Mouse (Mus musculus) liver, embryonic 15.5 days (tissue): ENCODE measurements around the gene Hspa1b. TPM values are rescaled to one million over a fixed set of nuclear protein-coding genes. Genes with fewer than 3 reads are reported as not detected.
"Not testable (repeated sequence)": the region's sequence is repeated elsewhere in the genome, so short reads cannot be mapped to it uniquely, and the experiment has no call there.

Source experiments
- ATAC-seq: fragments of 200-750 bp; cut with Nextera tagmentation; 2 replicates; pipeline ENCODE4 v1.8.0; 2017; ENCODE audit warnings: moderate number of reproducible peaks, mild to moderate bottlenecking, moderate library complexity; ENCODE audit not compliant: insufficient read depth
- H3K27ac ChIP-seq: fragments of 300-500 bp; sonication (generic); replicated peaks from 2 replicates; pipeline ENCODE4 v1.5.1; 2015; ENCODE audit warnings: mild to moderate bottlenecking, inconsistent platforms
- H3K27me3 ChIP-seq: fragments of 300-500 bp; sonication (generic); 2 replicates; pipeline ENCODE4 v1.6.1; 2015; ENCODE audit warnings: mild to moderate bottlenecking, inconsistent platforms
- H3K36me3 ChIP-seq: fragments of 300-500 bp; sonication (generic); replicated peaks from 2 replicates; pipeline ENCODE4 v1.6.1; 2015; ENCODE audit warnings: moderate library complexity, mild to moderate bottlenecking, inconsistent platforms
- H3K4me1 ChIP-seq: fragments of 300-500 bp; sonication (generic); replicated peaks from 2 replicates; pipeline ENCODE4 v1.6.1; 2015; ENCODE audit warnings: inconsistent platforms
- H3K4me2 ChIP-seq: fragments of 300-500 bp; sonication (generic); 2 replicates; pipeline ENCODE4 v1.6.1; 2015; ENCODE audit warnings: moderate library complexity, mild to moderate bottlenecking, inconsistent platforms
- H3K4me3 ChIP-seq: fragments of 300-500 bp; sonication (generic); replicated peaks from 2 replicates; pipeline ENCODE4 v1.5.1; 2015; ENCODE audit warnings: mild to moderate bottlenecking, inconsistent platforms
- H3K9ac ChIP-seq: fragments of 300-500 bp; sonication (generic); 2 replicates; pipeline ENCODE4 v1.6.1; 2015; ENCODE audit warnings: moderate library complexity, mild to moderate bottlenecking, inconsistent platforms
- H3K9me3 ChIP-seq: fragments of 300-500 bp; sonication (generic); replicated peaks from 2 replicates; pipeline ENCODE4 v1.6.1; 2016; ENCODE audit warnings: inconsistent platforms
- WGBS: fragments of 180-500 bp; shearing (Covaris S2); methylation state at CpG from one replicate; pipeline ENCODE4 v1.1.7; 2015; ENCODE audit warnings: mixed read lengths; ENCODE audit not compliant: insufficient replicate concordance; 5-methylcytosine and 5-hydroxymethylcytosine counted together
- polyA plus RNA-seq: library from polyadenylated mRNA; unstranded; fragments of >200 nt; fragmentation: Nextera tagmentation; extraction: Ambion mirVana; gene quantifications from 2 replicates; pipeline ENCODE4 v1.2.1, GENCODE M21; 2015

Gene Hspa1b
- polyA plus RNA-seq, 1 experiment from 2014 or later = 0.14 TPM

DNA sequence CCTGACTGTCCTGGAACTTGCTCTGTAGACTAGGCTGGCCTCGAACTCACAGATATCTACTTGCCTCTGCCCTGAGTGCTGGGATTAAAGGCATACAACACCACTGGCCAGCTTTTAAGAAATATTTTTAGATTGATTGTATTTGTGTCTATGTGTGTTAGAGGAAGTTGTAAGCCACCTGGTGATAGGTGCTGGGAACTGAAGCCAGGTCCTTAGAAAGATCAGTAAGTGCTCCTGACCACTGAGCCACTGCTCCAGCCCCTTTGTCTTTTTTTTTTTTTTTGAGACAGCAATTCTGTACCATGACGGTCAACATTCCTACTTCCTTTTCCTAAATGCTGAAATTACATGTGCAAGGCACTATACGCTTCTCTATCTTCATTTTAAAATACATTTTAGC, 5.8 kb downstream of the Hspa1b start:
- Histone ChIP-seq H3K27me3 (peaks cover 28% of the 10 kb centered on the region), H3K9me3 (no peaks in the 10 kb centered on the region), H3K4me3 (peak overlapping the region; percentile 73; the same call in 1 of the 2 replicates), H3K4me2 (peak overlapping the region; percentile 86; the same call in 1 of the 2 replicates), H3K9ac (no peak overlapping the region), H3K27ac (no peak overlapping the region), H3K4me1 (peaks cover 36% of the 10 kb centered on the region), H3K36me3 (peaks cover 17% of the 10 kb centered on the region)
- WGBS = 63% methylated on average over 3 of the region's 3 CpGs
- ATAC-seq = no peak

DNA sequence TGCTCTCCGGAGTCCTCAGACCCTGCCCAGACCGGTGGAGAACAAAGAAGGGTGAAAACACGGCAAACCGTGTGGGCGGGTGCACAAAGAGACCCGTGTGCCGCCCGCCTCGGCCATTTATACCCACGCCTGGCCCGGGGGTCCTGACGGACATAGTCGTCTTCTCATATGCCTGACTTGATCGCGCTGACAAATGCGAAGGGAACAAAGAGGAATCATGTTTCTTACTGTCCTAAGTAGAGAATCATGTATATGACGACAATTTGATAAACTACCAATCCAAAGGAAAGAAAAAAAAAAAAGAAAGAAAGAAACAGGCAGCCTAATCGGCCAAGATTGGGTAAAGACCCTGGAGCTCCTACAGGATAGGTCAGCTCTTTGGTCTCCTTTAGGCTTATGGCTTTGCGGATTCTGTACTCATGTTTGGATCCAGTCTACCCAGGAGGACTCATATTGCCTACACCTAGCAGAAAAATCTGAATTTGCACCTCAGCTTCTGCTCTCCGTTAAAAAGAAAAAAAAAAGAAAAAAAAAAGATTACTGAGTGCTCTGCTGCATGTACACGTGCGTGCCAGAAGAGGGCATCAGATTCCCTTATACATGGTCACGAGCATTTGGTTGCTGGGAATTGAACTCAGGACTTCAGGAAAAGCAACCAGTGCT, 6.5 kb downstream of the Hspa1b start:
- H3K4me3 ChIP-seq = peak overlapping the region; percentile 73
- peak overlapping the region; percentile 78 for H3K9ac ChIP-seq
- under 1% methylated on average over 23 of the region's 23 CpGs for WGBS
- peaks cover 17% of the 10 kb centered on the region for H3K36me3 ChIP-seq
- peak; percentile 73 for ATAC-seq
- no peaks in the 10 kb centered on the region for H3K9me3 ChIP-seq
- H3K4me1 ChIP-seq = peaks cover 36% of the 10 kb centered on the region
- peak overlapping the region; percentile 86 for H3K4me2 ChIP-seq
- H3K27me3 ChIP-seq = peaks cover 24% of the 10 kb centered on the region
- peak overlapping the region; percentile 81 for H3K27ac ChIP-seq

DNA sequence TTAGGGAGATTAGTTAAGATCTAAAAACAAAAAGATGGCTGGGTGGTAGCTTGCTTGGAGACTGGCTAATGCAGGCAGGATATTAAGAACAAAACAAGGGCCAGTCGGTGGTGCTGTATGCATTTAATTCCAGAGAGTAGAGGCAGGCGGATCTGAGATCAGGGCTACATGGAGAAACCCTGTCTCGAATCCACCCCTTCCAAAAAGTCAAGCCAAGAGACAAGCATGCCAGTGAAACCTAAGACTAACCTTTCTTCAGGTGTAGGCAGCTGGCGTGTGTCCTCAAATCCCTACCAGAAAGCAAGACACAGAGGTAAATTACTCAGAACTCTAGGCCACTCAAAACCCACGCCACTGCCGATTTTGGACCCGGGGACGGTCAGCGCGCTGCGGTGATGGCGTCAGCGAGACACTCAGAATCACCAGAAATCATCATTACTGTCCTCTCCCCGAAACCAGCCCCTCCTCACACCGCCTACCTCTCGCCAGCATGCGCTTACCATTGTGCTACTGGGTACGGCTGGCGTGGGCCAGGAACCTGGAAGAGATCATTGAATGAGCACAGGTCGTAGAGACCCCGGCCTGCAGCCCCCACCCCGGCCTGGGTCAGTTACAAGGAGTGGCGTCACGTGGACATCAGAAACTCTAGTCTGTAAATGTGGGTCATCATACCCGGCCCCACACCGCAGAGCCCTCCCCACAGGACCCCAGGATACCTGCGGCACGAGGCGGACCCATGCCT, 7.2 kb downstream of the Hspa1b start:
- Histone ChIP-seq H3K4me3 (peak overlapping the region; percentile 73), H3K4me1 (peaks cover 36% of the 10 kb centered on the region), H3K27ac (peak overlapping the region; percentile 81), H3K27me3 (peaks cover 17% of the 10 kb centered on the region), H3K4me2 (peak overlapping the region; percentile 86), H3K9me3 (no peaks in the 10 kb centered on the region), H3K9ac (peak overlapping the region; percentile 78), H3K36me3 (peaks cover 17% of the 10 kb centered on the region)
- ATAC-seq = peak; percentile 16
- under 1% methylated on average over 29 of the region's 29 CpGs for WGBS

DNA sequence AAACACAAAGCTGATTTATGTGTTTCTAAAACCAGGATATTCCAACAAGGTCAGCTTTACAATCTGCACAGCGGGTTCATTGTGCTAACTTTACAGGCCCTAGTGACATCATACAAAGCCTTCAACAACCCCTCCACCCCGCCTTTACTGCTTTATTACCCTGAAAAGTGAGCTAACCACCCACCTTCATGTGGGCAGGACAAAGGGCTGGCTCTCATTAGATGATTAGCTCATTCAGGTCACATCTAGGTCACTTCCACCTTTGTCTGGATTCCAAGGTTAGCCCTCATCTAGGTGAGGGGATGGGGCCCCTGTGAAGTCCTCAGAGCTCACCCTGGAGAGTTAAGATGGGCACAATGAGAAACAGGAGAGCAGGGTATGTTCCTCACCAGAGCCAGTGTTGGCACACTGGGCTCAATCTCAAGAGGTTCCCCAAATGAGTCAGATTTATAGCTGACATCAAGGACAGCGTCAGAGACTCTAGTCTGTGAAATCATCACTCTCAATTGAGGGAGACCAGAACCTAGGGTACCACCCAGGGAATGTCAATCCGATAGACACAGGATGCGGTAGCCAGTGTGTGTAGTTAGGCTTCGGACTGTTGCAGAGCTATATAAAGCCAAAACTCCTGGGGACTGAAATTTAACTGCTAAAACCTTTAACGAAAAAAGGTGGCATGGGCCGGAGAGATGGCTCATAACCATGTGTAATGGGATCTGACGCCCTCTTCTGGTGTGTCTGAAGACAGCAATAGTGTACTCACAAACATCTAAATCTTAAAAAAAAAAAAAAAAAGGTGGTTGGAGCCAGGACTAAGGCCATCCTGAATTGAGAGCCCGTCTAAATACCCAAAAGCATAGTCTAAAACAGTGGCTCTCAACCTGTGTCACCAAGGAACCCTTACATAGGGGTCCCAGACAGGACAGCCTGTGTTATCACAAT, 8.3 kb downstream of the Hspa1b start:
- peak overlapping the region; percentile 86 for H3K4me2 ChIP-seq
- peaks cover 36% of the 10 kb centered on the region for H3K4me1 ChIP-seq
- peaks cover 9% of the 10 kb centered on the region for H3K27me3 ChIP-seq
- ATAC-seq = no peak
- H3K27ac ChIP-seq = peak overlapping the region; percentile 81
- peaks cover 17% of the 10 kb centered on the region for H3K36me3 ChIP-seq
- H3K4me3 ChIP-seq = peak overlapping the region; percentile 73
- no peaks in the 10 kb centered on the region for H3K9me3 ChIP-seq
- 13% methylated on average over 10 of the region's 10 CpGs for WGBS
- peak overlapping the region; percentile 78 for H3K9ac ChIP-seq

DNA sequence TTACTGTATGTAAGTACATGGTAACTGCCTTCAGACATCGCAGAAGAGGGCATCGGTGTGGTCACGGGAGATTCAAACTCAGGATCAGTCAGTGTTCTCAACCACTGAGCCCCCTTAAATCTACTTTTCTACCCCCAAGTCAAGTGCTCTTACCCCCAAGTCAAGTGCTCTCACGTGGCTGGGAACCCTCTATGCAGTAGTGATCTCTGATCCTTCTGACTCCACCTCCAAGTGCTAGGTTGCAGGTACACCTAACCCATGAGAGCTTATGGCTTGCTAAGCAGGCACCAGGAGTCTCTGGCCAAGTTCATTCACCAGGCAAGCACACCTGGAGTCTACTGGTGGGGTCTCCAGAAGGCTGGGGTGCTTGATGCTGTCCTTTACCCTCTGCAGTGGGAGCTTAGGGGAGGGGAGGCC, 9.5 kb downstream of the Hspa1b start:
- H3K4me3 ChIP-seq = no peak overlapping the region
- H3K27ac ChIP-seq = peak overlapping the region; percentile 81; the same call in 1 of the 2 replicates
- peak; percentile 7; the same call in 1 of the 2 replicates for ATAC-seq
- H3K9me3 ChIP-seq = no peaks in the 10 kb centered on the region
- H3K4me1 ChIP-seq = peaks cover 36% of the 10 kb centered on the region
- H3K36me3 ChIP-seq = peaks cover 17% of the 10 kb centered on the region
- peak overlapping the region; percentile 5; the same call in 1 of the 2 replicates for H3K4me2 ChIP-seq
- H3K9ac ChIP-seq = no peak overlapping the region
- WGBS = 15% methylated on average over 4 of the region's 4 CpGs
- no peaks in the 10 kb centered on the region for H3K27me3 ChIP-seq

DNA sequence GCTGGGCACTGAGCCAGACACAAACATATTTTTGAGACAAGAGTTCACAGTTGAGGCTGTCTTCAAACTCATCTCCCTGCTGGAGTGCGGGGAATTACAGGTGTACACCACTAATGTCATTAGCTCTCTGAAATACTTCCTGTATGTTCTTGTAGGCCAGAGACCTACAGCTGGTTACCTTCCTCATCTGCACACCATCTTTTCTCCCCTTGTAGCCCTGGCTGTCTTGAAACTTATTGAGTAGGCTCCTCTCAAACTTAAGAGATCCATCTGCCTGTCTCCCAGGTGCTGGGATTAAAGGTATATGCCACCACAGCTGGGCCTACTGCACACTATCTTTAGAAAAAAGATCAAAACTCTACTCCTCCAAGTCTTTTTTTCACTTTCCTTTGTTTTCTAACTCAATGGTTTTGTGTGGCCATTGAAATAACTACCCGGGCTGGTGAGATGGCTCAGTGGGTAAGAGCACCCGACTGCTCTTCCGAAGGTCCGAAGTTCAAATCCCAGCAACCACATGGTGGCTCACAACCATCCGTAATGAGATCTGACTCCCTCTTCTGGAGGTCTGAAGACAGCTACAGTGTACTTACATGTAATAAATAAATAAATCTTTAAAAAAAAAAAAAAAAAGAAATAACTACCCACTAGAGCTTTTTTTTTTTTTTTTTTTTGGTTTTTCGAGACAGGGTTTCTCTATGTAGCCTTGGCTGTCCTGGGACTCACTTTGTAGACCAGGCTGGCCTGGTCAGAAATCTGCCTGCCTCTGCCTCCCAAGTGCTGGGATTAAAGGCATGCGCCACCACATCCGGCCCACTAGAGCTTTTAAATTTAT, 10.1 kb downstream of the Hspa1b start:
- H3K4me1 ChIP-seq = peaks cover 36% of the 10 kb centered on the region
- H3K4me3 ChIP-seq, H3K27me3 ChIP-seq, ATAC-seq, H3K4me2 ChIP-seq, H3K9me3 ChIP-seq: not testable (repeated sequence)
- H3K27ac ChIP-seq = peak overlapping the region; percentile 81; the same call in 1 of the 2 replicates
- peaks cover 17% of the 10 kb centered on the region for H3K36me3 ChIP-seq
- WGBS = 34% methylated on average over 9 of the region's 9 CpGs
- peak overlapping the region; percentile 0; the same call in 1 of the 2 replicates for H3K9ac ChIP-seq

DNA sequence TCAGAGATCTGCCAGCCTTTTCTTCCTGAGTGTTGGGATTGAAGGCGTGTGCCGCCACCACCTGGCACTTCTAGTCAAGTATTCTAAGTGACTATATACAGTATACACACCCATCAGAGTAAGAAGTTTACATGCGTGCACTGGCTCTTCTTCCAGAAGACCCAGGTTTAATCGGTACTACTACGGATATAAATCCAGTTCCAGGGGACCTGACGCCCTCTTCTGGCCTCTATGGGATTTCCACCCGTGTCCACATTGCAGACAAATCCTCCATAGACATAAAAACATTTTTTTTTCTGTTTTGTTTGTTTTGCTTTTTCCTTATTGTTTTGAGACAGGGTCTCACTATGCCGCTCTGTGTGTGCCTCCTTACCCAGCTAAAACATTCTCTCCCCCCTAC, 11.4 kb downstream of the Hspa1b start:
- no peaks in the 10 kb centered on the region for H3K27me3 ChIP-seq
- H3K4me3 ChIP-seq = no peak overlapping the region
- H3K9ac ChIP-seq = no peak overlapping the region
- no peaks in the 10 kb centered on the region for H3K9me3 ChIP-seq
- peaks cover 17% of the 10 kb centered on the region for H3K36me3 ChIP-seq
- no peak overlapping the region for H3K4me2 ChIP-seq
- no peak for ATAC-seq
- H3K4me1 ChIP-seq = peaks cover 29% of the 10 kb centered on the region
- H3K27ac ChIP-seq = no peak overlapping the region
- WGBS = 23% methylated on average over 8 of the region's 8 CpGs

DNA sequence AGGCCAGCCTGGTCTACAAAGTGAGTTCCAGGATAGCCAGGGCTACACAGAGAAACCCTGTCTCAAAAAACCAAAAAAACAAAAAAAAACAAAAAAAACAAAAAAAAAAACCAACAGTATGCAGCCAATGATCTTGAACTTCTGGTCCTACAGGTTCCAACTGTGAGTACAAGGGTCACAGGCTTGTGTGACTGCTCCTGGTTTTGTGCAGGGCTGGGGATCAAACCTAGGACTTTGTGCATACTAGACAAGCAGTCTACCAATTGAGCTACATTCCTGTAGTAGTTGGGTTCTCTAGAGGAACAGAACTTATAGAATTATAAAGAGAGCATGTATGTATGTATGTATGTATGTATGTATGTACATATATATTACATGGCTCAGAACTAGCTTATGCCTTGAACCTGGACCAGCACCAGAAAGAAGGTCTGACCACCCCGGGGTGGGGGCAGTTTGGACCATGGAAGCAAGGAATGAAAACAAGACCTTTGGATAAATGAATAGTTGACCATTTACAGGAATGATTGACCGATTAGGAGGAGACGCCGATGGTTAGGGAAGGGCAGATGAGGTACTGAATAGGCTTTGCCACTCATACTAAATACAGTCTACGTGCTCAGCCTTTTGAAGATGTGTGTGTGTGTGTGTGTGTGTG, 12.4 kb downstream of the Hspa1b start:
- peaks cover 17% of the 10 kb centered on the region for H3K36me3 ChIP-seq
- peaks cover 29% of the 10 kb centered on the region for H3K4me1 ChIP-seq
- H3K27me3 ChIP-seq = no peaks in the 10 kb centered on the region
- no peak overlapping the region for H3K9ac ChIP-seq
- WGBS = 71% methylated on average over 5 of the region's 5 CpGs
- no peaks in the 10 kb centered on the region for H3K9me3 ChIP-seq
- ATAC-seq = no peak
- no peak overlapping the region for H3K4me3 ChIP-seq
- H3K4me2 ChIP-seq = no peak overlapping the region
- H3K27ac ChIP-seq = no peak overlapping the region

DNA sequence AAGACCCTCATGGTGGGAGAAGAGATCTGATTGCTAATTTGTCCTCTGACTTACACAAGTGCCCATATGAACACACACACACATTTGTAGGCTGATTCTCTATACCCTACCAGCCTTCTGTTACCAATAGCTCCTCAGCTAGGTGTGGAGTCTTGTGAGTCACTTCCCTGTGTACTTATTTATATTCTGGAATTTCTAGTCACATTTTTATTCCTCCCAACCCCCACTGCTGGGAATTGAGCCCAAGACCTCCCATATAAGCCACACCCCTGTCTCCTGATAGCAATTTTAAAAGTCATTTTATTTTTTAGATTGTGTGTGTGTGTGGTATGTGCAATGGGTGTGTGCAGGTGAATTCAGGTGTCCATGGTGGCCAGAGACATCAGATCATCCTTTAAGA, 14.7 kb downstream of the Hspa1b start:
- H3K27ac ChIP-seq = no peak overlapping the region
- H3K4me2 ChIP-seq = no peak overlapping the region
- H3K4me3 ChIP-seq = no peak overlapping the region
- H3K36me3 ChIP-seq = peaks cover under 1% of the 10 kb centered on the region; the same call in 1 of the 2 replicates
- H3K9me3 ChIP-seq = no peaks in the 10 kb centered on the region
- no peaks in the 10 kb centered on the region for H3K27me3 ChIP-seq
- H3K4me1 ChIP-seq = peaks cover 16% of the 10 kb centered on the region
- H3K9ac ChIP-seq = no peak overlapping the region
- no peak for ATAC-seq
